Mouse (Mus musculus) ES-Bruce4 (cell line): Measurements from ENCODE around the gene Pter. TPM values are rescaled to one million over a fixed set of nuclear protein-coding genes. Genes with fewer than 3 reads are reported as not detected.

ENCODE experiments used
- H3K27ac ChIP-seq: 2 replicates; pipeline ENCODE4 v1.5.1; 2012; ENCODE audit warnings: low read length, inconsistent platforms; ENCODE audit not compliant: insufficient read depth
- H3K27me3 ChIP-seq: 2 replicates; pipeline ENCODE4 v1.6.1; 2012; ENCODE audit warnings: mild to moderate bottlenecking, low read length, inconsistent platforms; ENCODE audit not compliant: control insufficient read depth, poor library complexity, insufficient read depth, severe bottlenecking
- H3K36me3 ChIP-seq: 2 replicates; pipeline ENCODE4 v1.6.1; 2012; ENCODE audit warnings: inconsistent platforms, mild to moderate bottlenecking, low read length, moderate library complexity; ENCODE audit not compliant: control insufficient read depth, poor library complexity, insufficient read depth, severe bottlenecking
- H3K4me1 ChIP-seq: one replicate; pipeline ENCODE4 v1.8.1; 2011; ENCODE audit warnings: low read length; ENCODE audit not compliant: control insufficient read depth, insufficient read depth
- H3K4me3 ChIP-seq: 2 replicates; pipeline ENCODE4 v1.5.1; 2011; ENCODE audit warnings: low read depth, mild to moderate bottlenecking, low read length
- H3K9ac ChIP-seq: 2 replicates; pipeline ENCODE4 v1.6.1; 2012; ENCODE audit warnings: low read depth, mild to moderate bottlenecking, inconsistent platforms; ENCODE audit not compliant: poor library complexity, severe bottlenecking
- H3K9me3 ChIP-seq: replicated peaks from 2 replicates; pipeline ENCODE4 v1.6.1; 2012; ENCODE audit warnings: mild to moderate bottlenecking, low read length, inconsistent platforms; ENCODE audit not compliant: control insufficient read depth, poor library complexity, insufficient read depth, severe bottlenecking
- CTCF ChIP-seq: IDR thresholded peaks from one replicate; pipeline ENCODE4 v1.8.1; 2011; ENCODE audit warnings: low read depth, low read length
- EP300 ChIP-seq: IDR thresholded peaks from 2 replicates; pipeline ENCODE4 v1.6.1; 2011; ENCODE audit warnings: low read depth, low read length; ENCODE audit not compliant: insufficient read depth
- POLR2A ChIP-seq: IDR thresholded peaks from one replicate; pipeline ENCODE4 v1.8.1; 2011; ENCODE audit warnings: low read length; ENCODE audit not compliant: insufficient read depth
- polyA plus RNA-seq: library from polyadenylated mRNA; stranded (reverse); fragments of >200 nt; gene quantifications from 2 replicates; pipeline ENCODE4 v1.2.4, GENCODE M21; 2011; ENCODE audit warnings: low read depth; ENCODE audit not compliant: missing spikeins, insufficient read depth, insufficient read length

The Pter gene
- polyA plus RNA-seq, 1 experiment = 8.7 TPM

DNA sequence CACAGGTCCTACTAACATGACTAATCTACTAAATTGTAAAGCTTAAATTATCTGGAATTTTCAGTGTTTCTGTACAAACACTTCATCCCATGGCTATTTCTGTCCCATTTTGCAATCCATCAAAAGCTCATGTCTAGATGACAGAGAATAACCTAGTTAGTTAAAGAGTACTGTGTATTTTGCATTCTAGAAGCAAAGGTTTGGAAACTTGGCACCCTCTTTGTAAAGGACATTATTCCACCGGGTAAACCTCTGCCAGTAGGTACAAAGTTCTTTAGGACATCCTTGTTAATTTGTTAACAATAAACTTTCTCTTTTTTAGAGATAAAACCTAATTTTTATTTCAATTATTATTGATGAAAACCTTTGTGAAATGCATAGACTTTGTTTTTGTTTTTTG is 18.1 kb upstream of the Pter start:
- TF ChIP-seq POLR2A (no peak), EP300 (no peak), CTCF (no peak)
- Histone ChIP-seq H3K27ac (no peak overlapping the region), H3K9ac (no peak overlapping the region), H3K36me3 (no peaks in the 10 kb centered on the region), H3K4me3 (no peak overlapping the region), H3K9me3 (no peaks in the 10 kb centered on the region), H3K27me3 (no peaks in the 10 kb centered on the region), H3K4me1 (no peaks in the 10 kb centered on the region)

DNA sequence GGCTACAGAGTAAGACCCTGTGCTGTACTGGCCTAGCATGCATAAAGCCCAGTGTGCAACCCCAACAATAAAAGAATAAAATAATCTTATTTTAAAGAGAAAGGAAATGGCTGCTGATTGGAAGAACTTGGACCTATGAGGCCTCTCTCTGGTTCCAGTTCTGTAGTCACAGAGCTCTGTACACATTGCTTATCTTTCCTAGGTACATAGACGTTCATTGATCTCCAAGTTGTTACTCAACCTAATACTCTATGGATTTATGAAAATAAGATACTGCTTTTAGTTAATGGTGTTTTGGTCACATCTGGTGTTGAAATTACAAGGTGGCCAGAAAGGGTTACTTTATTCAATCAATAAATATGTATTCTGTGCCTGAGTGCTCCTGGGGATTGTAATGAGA is 1.8 kb downstream of the Pter start:
- Histone ChIP-seq H3K27ac (no peak overlapping the region), H3K4me3 (no peak overlapping the region), H3K9ac (no peak overlapping the region), H3K27me3 (no peaks in the 10 kb centered on the region), H3K9me3 (no peaks in the 10 kb centered on the region), H3K36me3 (no peaks in the 10 kb centered on the region), H3K4me1 (no peaks in the 10 kb centered on the region)
- TF ChIP-seq CTCF = no peak
- TF ChIP-seq EP300 = no peak
- no peak for TF ChIP-seq POLR2A

DNA sequence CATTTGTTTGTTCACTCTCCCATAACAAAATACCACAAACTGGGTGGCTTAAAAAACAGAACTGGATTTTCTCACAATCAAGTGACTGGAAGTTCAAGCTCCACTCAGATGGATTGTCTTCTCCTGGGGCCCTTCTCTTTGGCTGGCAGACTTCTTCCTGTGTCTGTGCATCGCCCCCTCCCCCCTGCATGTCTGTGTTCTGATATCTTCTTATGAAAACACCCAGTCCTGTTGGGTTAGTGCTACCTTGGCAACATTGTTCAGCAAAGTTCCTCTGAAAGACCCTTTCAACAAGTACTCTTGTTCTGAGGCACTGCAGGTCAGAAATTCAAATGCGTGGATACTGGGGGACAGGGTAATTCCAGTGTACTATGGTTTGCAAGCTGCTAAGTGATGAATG is 6.5 kb downstream of the Pter start:
- H3K27ac ChIP-seq = no peak overlapping the region
- TF ChIP-seq EP300 (no peak), POLR2A (no peak), CTCF (no peak)

DNA sequence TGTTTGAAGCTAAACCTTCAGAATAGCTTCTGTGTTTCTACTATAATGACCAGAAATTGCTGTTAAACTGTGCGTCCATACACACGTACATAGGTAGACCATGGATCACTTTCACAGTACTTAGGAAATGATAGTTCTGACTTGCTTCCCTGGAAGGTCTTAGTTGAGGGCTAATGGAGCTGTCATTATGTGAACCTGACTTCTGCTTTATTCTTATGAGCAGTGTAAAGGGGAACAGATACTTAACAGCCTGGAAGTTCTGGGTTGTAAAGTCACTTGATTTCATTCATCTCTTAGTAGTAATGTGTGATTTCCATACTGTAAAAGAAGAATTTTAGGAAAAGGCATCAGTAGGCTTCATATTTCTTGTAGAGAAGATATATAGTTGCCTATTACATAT is 10.1 kb downstream of the Pter start:
- no peaks in the 10 kb centered on the region for H3K27me3 ChIP-seq
- H3K4me3 ChIP-seq = no peak overlapping the region
- no peaks in the 10 kb centered on the region for H3K9me3 ChIP-seq
- no peaks in the 10 kb centered on the region for H3K36me3 ChIP-seq
- no peak overlapping the region for H3K27ac ChIP-seq
- no peak overlapping the region for H3K9ac ChIP-seq
- TF ChIP-seq EP300 (no peak), POLR2A (no peak), CTCF (no peak)
- H3K4me1 ChIP-seq = no peaks in the 10 kb centered on the region

More for the DNA sequence above, 6.5 kb downstream of the Pter start:
- no peaks in the 10 kb centered on the region for H3K27me3 ChIP-seq
- no peak overlapping the region for H3K4me3 ChIP-seq
- no peaks in the 10 kb centered on the region for H3K36me3 ChIP-seq
- H3K9ac ChIP-seq = no peak overlapping the region
- no peaks in the 10 kb centered on the region for H3K9me3 ChIP-seq
- no peaks in the 10 kb centered on the region for H3K4me1 ChIP-seq

DNA sequence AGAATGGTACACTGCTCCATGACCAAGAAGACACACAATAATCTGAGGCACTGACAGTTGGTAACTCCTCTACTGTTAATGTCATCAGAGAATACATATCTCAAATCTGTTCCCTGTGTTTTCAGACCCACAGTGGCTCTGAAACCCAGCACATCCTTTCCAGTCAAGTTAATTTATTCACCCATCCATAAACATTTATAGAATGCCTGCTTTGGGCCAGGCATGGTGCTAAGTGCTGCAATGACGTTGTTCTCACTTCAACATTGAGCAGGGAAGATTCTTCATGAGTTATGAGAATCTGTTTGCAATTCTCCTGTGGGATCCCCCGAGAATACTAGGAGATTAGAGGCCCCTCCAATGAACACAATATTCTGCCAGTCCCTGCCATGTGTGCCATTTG is 11.4 kb downstream of the Pter start:
- TF ChIP-seq POLR2A (no peak), CTCF (no peak), EP300 (no peak)
- no peaks in the 10 kb centered on the region for H3K4me1 ChIP-seq
- no peak overlapping the region for H3K9ac ChIP-seq
- no peak overlapping the region for H3K4me3 ChIP-seq
- no peak overlapping the region for H3K27ac ChIP-seq
- H3K36me3 ChIP-seq = no peaks in the 10 kb centered on the region
- no peaks in the 10 kb centered on the region for H3K27me3 ChIP-seq
- H3K9me3 ChIP-seq = no peaks in the 10 kb centered on the region

DNA sequence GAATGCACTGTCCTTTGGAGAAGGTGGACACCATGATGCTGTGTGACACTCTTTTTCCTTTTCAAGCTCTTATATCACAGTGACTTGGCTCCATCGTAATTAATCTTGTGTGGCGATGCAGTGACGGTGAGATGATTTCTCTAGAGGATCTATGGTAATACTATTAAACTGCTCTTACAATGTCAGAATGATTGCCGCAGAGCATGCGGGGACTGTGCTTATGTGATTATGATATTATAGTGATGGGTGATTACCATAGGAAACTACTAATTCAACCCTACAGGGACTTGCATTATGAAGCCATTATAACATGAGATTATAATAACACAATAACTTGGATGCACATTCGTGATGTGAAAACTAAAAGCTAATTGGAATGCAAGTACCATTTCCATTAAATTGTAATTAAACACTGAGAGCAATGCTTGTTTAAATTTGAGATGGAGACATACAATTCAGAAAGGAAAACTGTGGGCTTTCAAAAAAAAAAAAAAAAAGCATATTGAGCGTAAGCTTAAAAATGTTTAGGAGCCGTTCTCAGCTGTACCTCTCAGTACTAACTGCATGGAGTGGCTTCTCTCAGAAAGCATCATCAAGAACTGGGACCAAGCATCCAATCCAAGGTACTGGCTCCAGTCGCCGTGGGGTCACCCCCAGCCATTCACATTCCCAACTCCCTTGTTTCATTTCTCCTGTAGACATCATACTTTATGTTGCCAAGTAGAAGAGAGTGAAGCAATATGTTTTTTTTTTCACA is 13.8 kb downstream of the Pter start:
- Histone ChIP-seq H3K9me3 (no peaks in the 10 kb centered on the region), H3K9ac (no peak overlapping the region), H3K36me3 (no peaks in the 10 kb centered on the region), H3K27ac (no peak overlapping the region), H3K27me3 (no peaks in the 10 kb centered on the region), H3K4me3 (no peak overlapping the region), H3K4me1 (no peaks in the 10 kb centered on the region)
- TF ChIP-seq POLR2A (no peak), EP300 (no peak), CTCF (no peak)
